16 mouse cellular contexts compared by ENCODE assay signal in genomic region chr17:15425931-15426330, GRCm38 (mm10). TPM values are rescaled to one million over a fixed set of nuclear protein-coding genes. Genes with fewer than 3 reads are reported as not detected.
DNase-seq lines count a peak whose midpoint lies in the region.
"Had no signal": no experiment of that assay in that cellular context is flagged by ENCODE, and none has a peak within 500 bp of the region (broad histone marks: within the 10 kb centered on the region; RNA-seq: fewer than 3 reads in every experiment).

No protein-coding gene starts in this region.

- H3K4me1 ChIP-seq in heart, embryonic 10.5 days: peaks cover 6% of the 10 kb centered on the region; the same call in 1 of the 2 replicates
- H3K4me1 ChIP-seq: embryonic facial prominence, embryonic 10.5 days; hindbrain, embryonic 12.5 days had no signal

- intact Hi-C loops in heart, postnatal 10 days (cut with DNase I): no loop called here

- H3K9me3 ChIP-seq in heart, embryonic 10.5 days: 0 out of 2 replicates have a peak, but pooled peaks cover 2% of the 10 kb centered on the region
- H3K9me3 ChIP-seq: embryonic facial prominence, embryonic 10.5 days; forebrain, embryonic 13.5 days; hindbrain, embryonic 12.5 days had no signal

- H3K36me3 ChIP-seq in heart, embryonic 10.5 days: peaks cover 81% of the 10 kb centered on the region

- 79% methylated on average over 3 of the region's 3 CpGs for WGBS in heart, embryonic 10.5 days

- H3K27me3 ChIP-seq in heart, embryonic 10.5 days (ENCODE audit: insufficient read depth, poor library complexity, severe bottlenecking): no peaks in the 10 kb centered on the region
- H3K27me3 ChIP-seq: forebrain, embryonic 13.5 days; hindbrain, embryonic 12.5 days had no signal

- no peak overlapping the region for H3K27ac ChIP-seq in heart, embryonic 10.5 days
- H3K27ac ChIP-seq: embryonic facial prominence, embryonic 10.5 days; forebrain, embryonic 13.5 days; hindbrain, embryonic 12.5 days had no signal

- H3K4me3 ChIP-seq in heart, embryonic 10.5 days: no peak overlapping the region
- H3K4me3 ChIP-seq: embryonic facial prominence, embryonic 10.5 days; forebrain, embryonic 13.5 days; hindbrain, embryonic 12.5 days had no signal

- DNase-seq in heart, adult 18-20 months: peak; percentile 33 to 54
- no peak for DNase-seq in heart, postnatal 4 days
- DNase-seq in heart, postnatal 10 days: peak; percentile 10 to 18
- no peak for DNase-seq in heart, embryonic 10.5 days (ENCODE audit: low spot score)
- peak; percentile 51 for DNase-seq in gastrocnemius, postnatal 25 days
- no peak for DNase-seq in spleen, postnatal 36 days (ENCODE audit: low spot score in 2 of 2)
- DNase-seq: adrenal gland, adult 8-10 months; adrenal gland, postnatal 36 days; cerebellum, adult 2 months; cerebellum, postnatal 10 days; forebrain, postnatal 0 days; kidney, adult 8-10 months had no signal

RNA-seq across cellular contexts. Expression of gene Fam120b, which starts 29.9 kb away (rescaled TPM):
- 10 to 100 TPM; 11.9 to 12.8 TPM for total RNA-seq in heart, adult 18-20 months (2021)
- total RNA-seq in heart, postnatal 4 days (2021): 10 to 100 TPM in 1 of 2 experiments, 1 to 10 TPM in 1; 9.2 to 10.5 TPM
- total RNA-seq in heart, postnatal 10 days (2021): 10 to 100 TPM; 10.8 to 11.5 TPM
- 17.2 and 20.0 TPM in 2 replicates for polyA plus RNA-seq in heart, embryonic 10.5 days (2016; fragmentation: Nextera tagmentation; extraction: Ambion mirVana)
- 10 to 100 TPM in 1 of 2 experiments, 1 to 10 TPM in 1; 8.6 to 10.3 TPM for total RNA-seq in gastrocnemius, postnatal 25 days (2021)

RNA-seq across cellular contexts. Expression of gene Dll1, which starts 49.3 kb away (rescaled TPM):
- total RNA-seq in heart, adult 18-20 months (2021): 1 to 10 TPM; 4.6 to 5.6 TPM
- total RNA-seq in heart, postnatal 4 days (2021): 1 to 10 TPM; 6.7 to 7.2 TPM
- total RNA-seq in heart, postnatal 10 days (2021): 1 to 10 TPM; 8.4 to 8.5 TPM
- 4.9 and 9.7 TPM in 2 replicates for polyA plus RNA-seq in heart, embryonic 10.5 days (2016; fragmentation: Nextera tagmentation; extraction: Ambion mirVana)
- 1 to 10 TPM; 3.4 to 3.8 TPM for total RNA-seq in gastrocnemius, postnatal 25 days (2021)
- total RNA-seq: G1E had no signal
- polyA plus RNA-seq: G1E had no signal

Comparison
In these comparisons a context has a peak if more than half of its experiments do, and no peak if none do; other contexts are left out.
1. DNase-seq: peak in heart, adult 18-20 months (2 of 2), heart, postnatal 10 days (2 of 2) and gastrocnemius, postnatal 25 days (single experiment); none in heart, postnatal 4 days (single experiment), heart, embryonic 10.5 days (single experiment) and spleen, postnatal 36 days (0 of 2).